Mouse (Mus musculus) ES-E14 (cell line): ENCODE measurements around the gene Rgs7bp.

Experiments used
- CHD2 ChIP-seq: IDR thresholded peaks from 2 replicates; pipeline ENCODE4 v1.6.1; 2014; ENCODE audit warnings: mild to moderate bottlenecking, low read depth, low read length, inconsistent platforms
- HCFC1 ChIP-seq: IDR thresholded peaks from 2 replicates; pipeline ENCODE4 v1.6.1; 2012; ENCODE audit warnings: low read length, inconsistent platforms, borderline replicate concordance; ENCODE audit not compliant: insufficient read depth
- ZC3H11A ChIP-seq: IDR thresholded peaks from 2 replicates; pipeline ENCODE4 v1.6.1; 2012; ENCODE audit warnings: low read depth, mild to moderate bottlenecking, inconsistent platforms, low read length, borderline replicate concordance
- ZNF384 ChIP-seq: IDR thresholded peaks from 2 replicates; pipeline ENCODE4 v1.6.1; 2012; ENCODE audit warnings: low read depth, low read length, inconsistent platforms

DNA sequence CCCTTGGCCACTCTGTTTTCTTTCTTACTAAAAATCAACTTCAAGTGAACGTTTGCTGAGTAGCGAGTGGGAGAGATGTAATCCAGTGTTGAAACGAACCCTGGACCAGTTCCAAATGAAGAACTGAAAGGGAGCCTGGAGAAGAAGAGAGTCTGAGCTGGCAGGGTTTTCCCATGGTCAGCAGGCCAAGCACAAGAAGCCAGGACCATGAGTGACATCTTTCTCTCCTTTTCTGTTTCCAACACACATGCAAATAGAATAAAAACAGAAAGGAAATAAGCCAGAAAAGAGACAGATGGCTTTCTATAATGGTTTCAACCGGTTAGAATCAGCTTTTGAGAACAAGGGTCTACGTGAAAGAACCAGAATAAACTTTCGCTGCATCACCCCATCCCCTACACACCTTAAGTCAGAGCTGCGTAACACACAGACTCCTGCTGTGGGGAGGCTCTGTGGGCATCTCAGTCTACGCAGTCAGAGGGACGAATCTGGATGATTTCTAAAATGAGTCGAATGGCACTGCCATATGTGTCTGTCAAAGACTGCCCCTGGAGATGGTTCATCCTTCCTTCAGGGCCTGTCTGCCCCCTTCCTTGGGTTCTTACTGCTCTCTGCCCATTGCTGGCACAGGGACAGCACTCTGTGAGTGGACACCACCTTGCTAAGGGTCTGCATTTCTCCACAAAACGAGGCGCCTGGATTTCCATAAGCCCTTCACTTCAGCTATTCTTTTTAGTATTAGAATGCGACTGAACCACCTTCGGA lies 93.6 kb downstream of the Rgs7bp start:
- TF ChIP-seq ZC3H11A (no peak), ZNF384 (no peak), CHD2 (no peak), HCFC1 (no peak)
